Mouse (Mus musculus): ENCODE measurements at regions not wholly inside any gene's neighbourhood (a gene's known extent, or its start where the extent isn't known, plus 50 kb on each side); places are given as distances from the start of the nearest gene placed in this dataset.

DNA sequence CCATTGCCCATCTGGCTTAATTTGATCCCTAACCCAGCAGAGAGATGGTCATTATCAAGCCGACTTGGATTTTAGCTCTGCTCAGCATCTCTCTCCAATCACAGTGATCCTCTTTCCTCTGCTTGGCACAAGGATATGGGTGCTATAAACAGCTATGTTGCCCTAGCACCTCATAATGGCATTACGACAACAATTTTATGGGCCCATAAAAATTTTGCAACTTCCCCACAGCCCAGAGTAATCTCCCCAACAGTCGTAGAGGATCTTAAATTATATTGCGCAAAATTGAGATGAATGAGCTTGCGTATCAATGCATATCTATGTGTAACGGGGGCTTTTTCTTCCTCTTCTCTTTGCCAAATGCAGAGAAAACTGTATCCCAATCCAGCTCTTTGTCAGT lies 329.4 kb downstream of the Hlx start:
- TF ChIP-seq CTCF (IDR thresholded peaks at IDR 0.05; ENCODE audit: low read depth) (no peak), EP300 (IDR thresholded peaks at IDR 0.05; ENCODE audit: low read depth) (no peak)

Data from liver, embryonic 14.5 days (tissue).